Mouse (Mus musculus): ENCODE measurements around the gene Il23a. TPM values are rescaled to one million over a fixed set of nuclear protein-coding genes. Genes with fewer than 3 reads are reported as not detected.

Gene Il23a
- polyA plus RNA-seq, 1 experiment from 2014 or later, result 0.12 TPM

- 0 out of 2 replicates have a peak overlapping the region, but pooled peaks have one; percentile 22 for H3K27ac ChIP-seq (ENCODE audit: low read length)
- no peaks in the 10 kb centered on the region for H3K9me3 ChIP-seq (replicated peaks; ENCODE audit: control insufficient read depth, low read length)
- H3K27me3 ChIP-seq (ENCODE audit: control insufficient read depth, insufficient read depth, low read depth, low read length), result no peaks in the 10 kb centered on the region
- no peak for ATAC-seq (ENCODE audit: low read depth)
- H3K4me1 ChIP-seq (ENCODE audit: control insufficient read depth, low read depth, low read length), result peaks cover 15% of the 10 kb centered on the region
- peak overlapping the region; percentile 90 for H3K4me3 ChIP-seq (ENCODE audit: low read depth, low read length)
- WGBS (ENCODE audit: insufficient replicate concordance), result 43% methylated on average over 12 of the region's 12 CpGs
- peak overlapping the region; percentile 83 for H3K4me2 ChIP-seq (ENCODE audit: low read depth, low read length)
- H3K36me3 ChIP-seq (ENCODE audit: control insufficient read depth, insufficient read depth), result peaks cover 39% of the 10 kb centered on the region
- H3K9ac ChIP-seq (ENCODE audit: low read depth, low read length), result peak overlapping the region; percentile 44; the same call in 1 of the 2 replicates
Measured at GRCm38 (mm10) chr10:128321641-128322040, 23.1 kb upstream of the Il23a start.

- Histone ChIP-seq H3K4me3 (ENCODE audit: low read depth, low read length) (no peak overlapping the region), H3K9ac (ENCODE audit: low read depth, low read length) (no peak overlapping the region), H3K36me3 (ENCODE audit: control insufficient read depth, insufficient read depth) (peaks cover 41% of the 10 kb centered on the region), H3K4me2 (ENCODE audit: low read depth, low read length) (no peak overlapping the region), H3K4me1 (ENCODE audit: control insufficient read depth, low read depth, low read length) (0 out of 2 replicates have a peak, but pooled peaks cover 3% of the 10 kb centered on the region), H3K27me3 (ENCODE audit: control insufficient read depth, insufficient read depth, low read depth, low read length) (no peaks in the 10 kb centered on the region), H3K27ac (ENCODE audit: low read length) (no peak overlapping the region), H3K9me3 (replicated peaks; ENCODE audit: control insufficient read depth, low read length) (no peaks in the 10 kb centered on the region)
- peak; percentile 69 for ATAC-seq (ENCODE audit: low read depth)
- 67% methylated on average over 8 of the region's 8 CpGs for WGBS (ENCODE audit: insufficient replicate concordance)
Measured at GRCm38 (mm10) chr10:128315578-128315977, 17.0 kb upstream of the Il23a start.

- WGBS (ENCODE audit: insufficient replicate concordance), result 47% methylated on average over 4 of the region's 4 CpGs
- Histone ChIP-seq H3K27ac (ENCODE audit: low read length) (no peak overlapping the region), H3K9ac (ENCODE audit: low read depth, low read length) (no peak overlapping the region), H3K9me3 (replicated peaks; ENCODE audit: control insufficient read depth, low read length) (no peaks in the 10 kb centered on the region), H3K4me3 (ENCODE audit: low read depth, low read length) (no peak overlapping the region), H3K36me3 (ENCODE audit: control insufficient read depth, insufficient read depth) (peaks cover 17% of the 10 kb centered on the region), H3K4me1 (ENCODE audit: control insufficient read depth, low read depth, low read length) (0 out of 2 replicates have a peak, but pooled peaks cover 3% of the 10 kb centered on the region), H3K4me2 (ENCODE audit: low read depth, low read length) (no peak overlapping the region), H3K27me3 (ENCODE audit: control insufficient read depth, insufficient read depth, low read depth, low read length) (no peaks in the 10 kb centered on the region)
- ATAC-seq (ENCODE audit: low read depth), result no peak
Measured at GRCm38 (mm10) chr10:128310902-128311301, 12.3 kb upstream of the Il23a start.

- Histone ChIP-seq H3K9me3 (replicated peaks; ENCODE audit: control insufficient read depth, low read length) (no peaks in the 10 kb centered on the region), H3K9ac (ENCODE audit: low read depth, low read length) (no peak overlapping the region), H3K4me3 (ENCODE audit: low read depth, low read length) (no peak overlapping the region), H3K27ac (ENCODE audit: low read length) (no peak overlapping the region), H3K4me1 (ENCODE audit: control insufficient read depth, low read depth, low read length) (no peaks in the 10 kb centered on the region), H3K27me3 (ENCODE audit: control insufficient read depth, insufficient read depth, low read depth, low read length) (no peaks in the 10 kb centered on the region), H3K36me3 (ENCODE audit: control insufficient read depth, insufficient read depth) (peaks cover 14% of the 10 kb centered on the region), H3K4me2 (ENCODE audit: low read depth, low read length) (no peak overlapping the region)
- ATAC-seq (ENCODE audit: low read depth), result no peak
- WGBS (ENCODE audit: insufficient replicate concordance), result 83% methylated on average over 11 of the region's 11 CpGs
Measured at GRCm38 (mm10) chr10:128310177-128310576, 11.6 kb upstream of the Il23a start.

GRCm38 (mm10) chr10:128309654-128310053 lies 11.1 kb upstream of the Il23a start:
- 81% methylated on average over 7 of the region's 7 CpGs for WGBS (ENCODE audit: insufficient replicate concordance)
- no peak overlapping the region for H3K9ac ChIP-seq (ENCODE audit: low read depth, low read length)
- no peak overlapping the region for H3K4me3 ChIP-seq (ENCODE audit: low read depth, low read length)
- no peaks in the 10 kb centered on the region for H3K4me1 ChIP-seq (ENCODE audit: control insufficient read depth, low read depth, low read length)
- no peak overlapping the region for H3K4me2 ChIP-seq (ENCODE audit: low read depth, low read length)
- H3K9me3 ChIP-seq (replicated peaks; ENCODE audit: control insufficient read depth, low read length), result no peaks in the 10 kb centered on the region
- ATAC-seq (ENCODE audit: low read depth), result no peak
- H3K27me3 ChIP-seq (ENCODE audit: control insufficient read depth, insufficient read depth, low read depth, low read length), result no peaks in the 10 kb centered on the region
- peaks cover 14% of the 10 kb centered on the region for H3K36me3 ChIP-seq (ENCODE audit: control insufficient read depth, insufficient read depth)
- no peak overlapping the region for H3K27ac ChIP-seq (ENCODE audit: low read length)

- Histone ChIP-seq H3K4me2 (ENCODE audit: low read depth, low read length) (peak within 1 kb of the TSS; percentile 83), H3K9ac (ENCODE audit: low read depth, low read length) (peak within 1 kb of the TSS; percentile 84), H3K4me3 (ENCODE audit: low read depth, low read length) (peak within 1 kb of the TSS; percentile 80), H3K27me3 (ENCODE audit: control insufficient read depth, insufficient read depth, low read depth, low read length) (no peaks in the 10 kb centered on the region), H3K4me1 (ENCODE audit: control insufficient read depth, low read depth, low read length) (peaks cover 17% of the 10 kb centered on the region), H3K36me3 (ENCODE audit: control insufficient read depth, insufficient read depth) (no peaks in the 10 kb centered on the region), H3K9me3 (replicated peaks; ENCODE audit: control insufficient read depth, low read length) (no peaks in the 10 kb centered on the region), H3K27ac (ENCODE audit: low read length) (peak within 1 kb of the TSS; percentile 91)
- WGBS (ENCODE audit: insufficient replicate concordance), result under 1% methylated on average over 37 of the region's 37 CpGs
- ATAC-seq (ENCODE audit: low read depth), result peak; percentile 99
Measured at GRCm38 (mm10) chr10:128303126-128304021, 4.8 kb upstream of the Il23a start, which contains the start of gene Pan2. Pan2 (plus strand) TSS chr10:128303335.

GRCm38 (mm10) chr10:128302785-128303125 lies 4.2 kb upstream of the Il23a start:
- Histone ChIP-seq H3K36me3 (ENCODE audit: control insufficient read depth, insufficient read depth) (no peaks in the 10 kb centered on the region), H3K4me1 (ENCODE audit: control insufficient read depth, low read depth, low read length) (peaks cover 17% of the 10 kb centered on the region), H3K9ac (ENCODE audit: low read depth, low read length) (peak overlapping the region; percentile 84), H3K27me3 (ENCODE audit: control insufficient read depth, insufficient read depth, low read depth, low read length) (no peaks in the 10 kb centered on the region), H3K4me2 (ENCODE audit: low read depth, low read length) (peak overlapping the region; percentile 78), H3K4me3 (ENCODE audit: low read depth, low read length) (peak overlapping the region; percentile 80), H3K9me3 (replicated peaks; ENCODE audit: control insufficient read depth, low read length) (no peaks in the 10 kb centered on the region), H3K27ac (ENCODE audit: low read length) (peak overlapping the region; percentile 91)
- WGBS (ENCODE audit: insufficient replicate concordance), result 2% methylated on average over 9 of the region's 9 CpGs
- ATAC-seq (ENCODE audit: low read depth), result peak; percentile 20

- 20% methylated on average over 3 of the region's 3 CpGs for WGBS (ENCODE audit: insufficient replicate concordance)
- no peak for ATAC-seq (ENCODE audit: low read depth)
- peaks cover 20% of the 10 kb centered on the region for H3K4me1 ChIP-seq (ENCODE audit: control insufficient read depth, low read depth, low read length)
- H3K9me3 ChIP-seq (replicated peaks; ENCODE audit: control insufficient read depth, low read length), result no peaks in the 10 kb centered on the region
- peak overlapping the region; percentile 84 for H3K9ac ChIP-seq (ENCODE audit: low read depth, low read length)
- H3K27ac ChIP-seq (ENCODE audit: low read length), result peak overlapping the region; percentile 91
- H3K27me3 ChIP-seq (ENCODE audit: control insufficient read depth, insufficient read depth, low read depth, low read length), result no peaks in the 10 kb centered on the region
- H3K36me3 ChIP-seq (ENCODE audit: control insufficient read depth, insufficient read depth), result no peaks in the 10 kb centered on the region
- peak overlapping the region; percentile 78 for H3K4me2 ChIP-seq (ENCODE audit: low read depth, low read length)
- peak overlapping the region; percentile 80 for H3K4me3 ChIP-seq (ENCODE audit: low read depth, low read length)
Measured at GRCm38 (mm10) chr10:128302357-128302756, 3.8 kb upstream of the Il23a start.

- Histone ChIP-seq H3K27ac (ENCODE audit: low read length) (0 out of 2 replicates have a peak overlapping the region, but pooled peaks have one; percentile 35), H3K4me1 (ENCODE audit: control insufficient read depth, low read depth, low read length) (peaks cover 12% of the 10 kb centered on the region), H3K9me3 (replicated peaks; ENCODE audit: control insufficient read depth, low read length) (no peaks in the 10 kb centered on the region), H3K4me3 (ENCODE audit: low read depth, low read length) (no peak overlapping the region), H3K9ac (ENCODE audit: low read depth, low read length) (no peak overlapping the region), H3K27me3 (ENCODE audit: control insufficient read depth, insufficient read depth, low read depth, low read length) (no peaks in the 10 kb centered on the region), H3K4me2 (ENCODE audit: low read depth, low read length) (no peak overlapping the region), H3K36me3 (ENCODE audit: control insufficient read depth, insufficient read depth) (no peaks in the 10 kb centered on the region)
- no peak for ATAC-seq (ENCODE audit: low read depth)
- 36% methylated on average over 6 of the region's 6 CpGs for WGBS (ENCODE audit: insufficient replicate concordance)
Measured at GRCm38 (mm10) chr10:128298243-128298642, 309 bp downstream of the Il23a start.
